Mouse (Mus musculus): ENCODE data around the gene Lrrc17. TPM values are rescaled to one million over a fixed set of nuclear protein-coding genes. Genes with fewer than 3 reads are reported as not detected.

Gene Lrrc17
- polyA plus RNA-seq, 1 experiment, result 0.99 TPM

DNA sequence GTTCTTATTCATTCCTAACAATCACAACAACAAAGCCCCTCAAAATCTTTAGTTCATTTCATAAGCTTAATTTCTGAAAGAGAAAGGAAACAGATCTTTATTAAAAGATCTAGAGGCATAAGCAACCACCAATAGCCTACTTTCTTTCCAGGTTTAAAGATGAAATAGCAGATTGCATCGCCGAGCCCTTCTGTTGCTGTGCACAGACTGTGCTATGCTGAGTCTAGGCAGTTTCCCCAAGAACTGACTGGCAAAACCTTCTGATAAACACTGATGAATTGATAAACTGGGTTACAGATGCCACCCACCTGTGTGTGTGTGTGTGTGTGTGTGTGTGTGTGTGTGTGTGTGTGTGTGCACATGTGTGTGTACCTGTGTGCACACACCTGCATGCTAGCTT is 42.4 kb upstream of the Lrrc17 start:
- Histone ChIP-seq H3K36me3 (ENCODE audit: control insufficient read depth, insufficient read depth, low read length) (no peaks in the 10 kb centered on the region), H3K4me1 (ENCODE audit: control insufficient read depth, insufficient read depth, low read length) (no peaks in the 10 kb centered on the region), H3K4me3 (ENCODE audit: control insufficient read depth, low read depth, low read length) (no peak overlapping the region), H3K27ac (ENCODE audit: control insufficient read depth, insufficient read depth, low read depth, low read length) (no peak overlapping the region), H3K27me3 (ENCODE audit: control insufficient read depth, insufficient read depth, low read length) (no peaks in the 10 kb centered on the region)
- TF ChIP-seq CTCF (IDR thresholded peaks at IDR 0.05; ENCODE audit: control insufficient read depth, insufficient read depth, insufficient replicate concordance, low read depth, low read length) (no peak), POLR2A (IDR thresholded peaks at IDR 0.05; ENCODE audit: control insufficient read depth, low read depth, low read length) (no peak)

DNA sequence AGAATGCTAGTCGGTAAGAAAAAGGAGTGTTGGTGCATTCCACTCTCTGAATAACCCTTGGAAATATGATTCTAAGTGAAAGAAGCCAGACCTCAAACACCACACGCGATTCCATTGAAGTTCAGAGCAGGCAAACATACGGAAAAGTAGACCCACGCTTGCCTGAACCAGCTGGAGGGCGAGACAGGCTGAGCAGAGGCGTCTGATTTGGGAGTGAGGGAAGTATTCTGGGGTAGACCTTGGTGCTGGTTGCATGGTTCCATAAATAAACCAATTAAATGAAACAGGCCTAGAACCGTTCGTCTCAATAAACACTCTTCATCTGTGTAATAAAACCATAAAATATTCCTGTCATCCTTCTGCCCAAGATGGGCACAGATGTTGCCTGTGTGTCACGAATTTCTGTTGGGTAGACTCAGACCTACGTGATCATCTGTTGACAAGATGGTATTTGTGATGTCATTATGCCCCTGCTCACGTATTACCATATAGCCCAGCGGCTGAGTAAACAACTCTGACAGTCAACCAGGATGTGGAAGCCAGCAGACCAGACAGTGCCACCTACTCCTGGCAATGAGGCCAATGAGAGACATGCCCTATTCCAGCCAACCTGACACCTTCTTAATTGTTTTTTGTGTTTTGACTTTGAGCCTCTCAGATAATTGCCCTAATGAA is 40.3 kb upstream of the Lrrc17 start:
- H3K27me3 ChIP-seq (ENCODE audit: control insufficient read depth, insufficient read depth, low read length), result no peaks in the 10 kb centered on the region
- no peak overlapping the region for H3K27ac ChIP-seq (ENCODE audit: control insufficient read depth, insufficient read depth, low read depth, low read length)

DNA sequence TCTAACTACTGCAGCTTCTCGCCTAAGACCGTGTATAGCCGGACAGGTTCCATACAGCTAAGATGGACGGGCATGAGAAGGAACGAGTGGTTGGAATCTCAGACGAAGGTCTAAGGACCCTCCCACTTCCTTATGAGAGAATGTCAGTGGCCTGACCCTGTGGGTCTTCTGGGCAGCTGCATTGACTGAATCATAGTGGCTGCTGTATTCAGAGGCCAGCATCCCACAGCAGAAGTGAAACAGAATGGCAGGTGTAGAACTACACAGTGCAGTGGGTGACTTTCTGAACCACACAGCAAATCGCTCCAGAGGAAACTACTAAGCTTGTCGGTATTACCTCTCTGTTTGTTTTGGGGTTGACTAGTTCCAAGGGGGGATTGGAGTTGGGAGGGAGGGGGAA is 38.2 kb upstream of the Lrrc17 start:
- Histone ChIP-seq H3K27ac (ENCODE audit: control insufficient read depth, insufficient read depth, low read depth, low read length) (no peak overlapping the region), H3K4me3 (ENCODE audit: control insufficient read depth, low read depth, low read length) (no peak overlapping the region), H3K4me1 (ENCODE audit: control insufficient read depth, insufficient read depth, low read length) (no peaks in the 10 kb centered on the region), H3K27me3 (ENCODE audit: control insufficient read depth, insufficient read depth, low read length) (no peaks in the 10 kb centered on the region), H3K36me3 (ENCODE audit: control insufficient read depth, insufficient read depth, low read length) (no peaks in the 10 kb centered on the region)
- no peak for TF ChIP-seq CTCF (IDR thresholded peaks at IDR 0.05; ENCODE audit: control insufficient read depth, insufficient read depth, insufficient replicate concordance, low read depth, low read length)

More for the DNA sequence above, 40.3 kb upstream of the Lrrc17 start:
- Histone ChIP-seq H3K4me1 (ENCODE audit: control insufficient read depth, insufficient read depth, low read length) (no peaks in the 10 kb centered on the region), H3K4me3 (ENCODE audit: control insufficient read depth, low read depth, low read length) (no peak overlapping the region), H3K36me3 (ENCODE audit: control insufficient read depth, insufficient read depth, low read length) (no peaks in the 10 kb centered on the region)
- TF ChIP-seq POLR2A (IDR thresholded peaks at IDR 0.05; ENCODE audit: control insufficient read depth, low read depth, low read length) (no peak), CTCF (IDR thresholded peaks at IDR 0.05; ENCODE audit: control insufficient read depth, insufficient read depth, insufficient replicate concordance, low read depth, low read length) (no peak)

DNA sequence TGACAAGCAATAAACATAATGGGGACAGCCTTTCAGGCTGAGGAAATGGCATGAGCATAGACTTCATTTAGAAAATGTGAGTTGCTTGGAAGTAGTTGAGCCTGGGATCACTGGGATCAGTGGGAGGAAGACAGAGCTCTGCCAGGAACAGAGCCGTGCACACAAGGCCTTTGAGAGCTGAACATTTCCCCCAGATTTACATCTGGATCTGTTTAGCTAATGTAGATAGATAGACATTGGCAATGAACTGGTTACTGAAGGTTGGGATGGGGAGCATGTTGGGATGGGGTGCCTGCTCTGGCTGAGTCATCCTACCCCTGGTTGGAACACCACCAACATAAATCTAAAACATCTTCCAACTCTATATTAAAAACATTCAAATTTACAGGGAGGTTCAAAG is 36.5 kb upstream of the Lrrc17 start:
- Histone ChIP-seq H3K4me1 (ENCODE audit: control insufficient read depth, insufficient read depth, low read length) (no peaks in the 10 kb centered on the region), H3K27ac (ENCODE audit: control insufficient read depth, insufficient read depth, low read depth, low read length) (no peak overlapping the region), H3K4me3 (ENCODE audit: control insufficient read depth, low read depth, low read length) (no peak overlapping the region), H3K27me3 (ENCODE audit: control insufficient read depth, insufficient read depth, low read length) (no peaks in the 10 kb centered on the region), H3K36me3 (ENCODE audit: control insufficient read depth, insufficient read depth, low read length) (no peaks in the 10 kb centered on the region)
- TF ChIP-seq POLR2A (IDR thresholded peaks at IDR 0.05; ENCODE audit: control insufficient read depth, low read depth, low read length), result no peak
- no peak for TF ChIP-seq CTCF (IDR thresholded peaks at IDR 0.05; ENCODE audit: control insufficient read depth, insufficient read depth, insufficient replicate concordance, low read depth, low read length)

DNA sequence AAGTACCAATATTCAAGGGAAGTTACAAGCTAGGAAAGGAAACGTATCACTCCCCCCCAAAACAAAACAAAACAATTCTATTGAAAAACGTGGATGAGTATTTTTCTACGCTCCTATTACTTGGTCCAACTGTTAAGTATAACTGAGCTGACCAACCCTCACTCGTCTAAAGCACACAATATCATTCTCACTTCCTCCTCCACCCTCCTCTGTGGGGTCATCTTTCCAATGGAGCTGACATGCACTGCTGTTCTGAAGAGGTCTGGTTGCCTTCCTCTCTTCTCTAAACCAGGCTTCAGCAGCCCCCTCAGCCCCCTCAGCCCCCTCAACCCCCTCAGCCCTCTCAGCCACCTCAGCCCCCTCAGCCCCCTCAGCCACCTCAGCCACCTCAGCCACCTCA is 33.6 kb upstream of the Lrrc17 start:
- H3K27ac ChIP-seq (ENCODE audit: control insufficient read depth, insufficient read depth, low read depth, low read length), result no peak overlapping the region
- no peaks in the 10 kb centered on the region for H3K36me3 ChIP-seq (ENCODE audit: control insufficient read depth, insufficient read depth, low read length)
- H3K27me3 ChIP-seq (ENCODE audit: control insufficient read depth, insufficient read depth, low read length), result no peaks in the 10 kb centered on the region
- H3K4me1 ChIP-seq (ENCODE audit: control insufficient read depth, insufficient read depth, low read length), result no peaks in the 10 kb centered on the region
- no peak for TF ChIP-seq CTCF (IDR thresholded peaks at IDR 0.05; ENCODE audit: control insufficient read depth, insufficient read depth, insufficient replicate concordance, low read depth, low read length)
- H3K4me3 ChIP-seq (ENCODE audit: control insufficient read depth, low read depth, low read length), result no peak overlapping the region

DNA sequence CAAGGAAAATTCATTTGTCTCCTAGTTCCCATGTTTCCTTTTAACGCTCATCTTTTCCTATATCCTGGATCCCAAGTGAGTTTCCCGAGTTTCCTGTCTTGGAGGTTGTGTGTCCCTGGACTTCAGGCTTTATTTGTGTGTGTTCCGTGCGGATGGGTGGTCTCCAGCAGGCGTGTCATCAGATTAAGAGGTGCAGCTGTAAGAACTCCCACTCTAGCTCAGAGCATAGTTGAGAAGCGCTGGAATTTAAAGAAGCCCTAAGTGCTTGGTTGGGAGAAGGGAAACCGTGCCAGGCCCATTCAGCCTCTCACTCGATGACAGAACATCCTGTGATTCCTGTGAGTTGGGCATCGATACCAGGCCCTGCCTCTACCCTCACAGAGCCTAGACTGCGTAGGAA is 30.0 kb upstream of the Lrrc17 start:
- Histone ChIP-seq H3K36me3 (ENCODE audit: control insufficient read depth, insufficient read depth, low read length) (no peaks in the 10 kb centered on the region), H3K27me3 (ENCODE audit: control insufficient read depth, insufficient read depth, low read length) (no peaks in the 10 kb centered on the region), H3K4me3 (ENCODE audit: control insufficient read depth, low read depth, low read length) (no peak overlapping the region), H3K27ac (ENCODE audit: control insufficient read depth, insufficient read depth, low read depth, low read length) (no peak overlapping the region), H3K4me1 (ENCODE audit: control insufficient read depth, insufficient read depth, low read length) (no peaks in the 10 kb centered on the region)
- TF ChIP-seq POLR2A (IDR thresholded peaks at IDR 0.05; ENCODE audit: control insufficient read depth, low read depth, low read length) (no peak), CTCF (IDR thresholded peaks at IDR 0.05; ENCODE audit: control insufficient read depth, insufficient read depth, insufficient replicate concordance, low read depth, low read length) (no peak)

DNA sequence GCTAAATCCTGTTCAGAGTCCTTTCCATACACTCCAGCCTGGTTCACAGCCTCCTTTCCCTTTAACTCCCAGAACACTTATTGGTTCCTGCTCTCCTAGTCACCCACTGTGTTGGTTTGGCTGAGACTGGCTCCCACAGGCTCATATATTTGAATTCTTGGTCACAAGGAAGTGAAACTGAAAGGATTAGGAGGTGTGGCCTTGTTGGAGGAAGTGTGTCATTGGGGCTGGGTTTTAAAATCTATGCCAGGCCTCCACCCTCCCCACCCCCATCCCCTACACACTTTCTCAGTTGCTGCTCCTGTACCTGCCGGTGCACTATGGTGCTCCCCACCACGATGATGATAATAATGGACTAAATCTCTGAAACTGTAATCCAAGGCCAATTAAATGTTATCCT is 25.8 kb upstream of the Lrrc17 start:
- Histone ChIP-seq H3K4me3 (ENCODE audit: control insufficient read depth, low read depth, low read length) (no peak overlapping the region), H3K4me1 (ENCODE audit: control insufficient read depth, insufficient read depth, low read length) (no peaks in the 10 kb centered on the region), H3K27ac (ENCODE audit: control insufficient read depth, insufficient read depth, low read depth, low read length) (no peak overlapping the region), H3K36me3 (ENCODE audit: control insufficient read depth, insufficient read depth, low read length) (no peaks in the 10 kb centered on the region), H3K27me3 (ENCODE audit: control insufficient read depth, insufficient read depth, low read length) (no peaks in the 10 kb centered on the region)
- TF ChIP-seq CTCF (IDR thresholded peaks at IDR 0.05; ENCODE audit: control insufficient read depth, insufficient read depth, insufficient replicate concordance, low read depth, low read length) (no peak), POLR2A (IDR thresholded peaks at IDR 0.05; ENCODE audit: control insufficient read depth, low read depth, low read length) (no peak)

DNA sequence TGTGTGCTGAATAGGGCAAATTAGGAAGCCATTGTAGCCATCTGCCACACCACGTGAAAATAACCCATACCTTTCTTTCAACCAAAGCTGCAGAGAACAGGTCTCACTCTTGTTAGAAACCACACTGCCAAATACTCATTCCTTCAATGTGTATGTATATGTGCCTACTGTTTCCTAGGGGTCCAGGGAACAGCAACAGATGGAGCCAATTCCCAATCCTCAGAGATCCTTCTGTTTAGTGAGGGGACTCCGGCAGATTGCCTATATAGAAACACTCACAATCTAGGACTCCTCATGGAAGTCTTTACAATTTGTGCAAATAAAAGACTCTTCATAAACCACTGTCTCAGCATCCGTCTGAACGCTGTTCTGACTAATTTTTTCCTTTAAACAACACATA is 25.2 kb upstream of the Lrrc17 start:
- H3K27me3 ChIP-seq (ENCODE audit: control insufficient read depth, insufficient read depth, low read length), result no peaks in the 10 kb centered on the region
- H3K36me3 ChIP-seq (ENCODE audit: control insufficient read depth, insufficient read depth, low read length), result no peaks in the 10 kb centered on the region
- no peak for TF ChIP-seq POLR2A (IDR thresholded peaks at IDR 0.05; ENCODE audit: control insufficient read depth, low read depth, low read length)
- no peak for TF ChIP-seq CTCF (IDR thresholded peaks at IDR 0.05; ENCODE audit: control insufficient read depth, insufficient read depth, insufficient replicate concordance, low read depth, low read length)
- H3K4me1 ChIP-seq (ENCODE audit: control insufficient read depth, insufficient read depth, low read length), result no peaks in the 10 kb centered on the region
- H3K4me3 ChIP-seq (ENCODE audit: control insufficient read depth, low read depth, low read length), result no peak overlapping the region
- H3K27ac ChIP-seq (ENCODE audit: control insufficient read depth, insufficient read depth, low read depth, low read length), result no peak overlapping the region
